Mouse (Mus musculus) G1E (cell line): ENCODE data around the gene Plekha7. TPM values are rescaled to one million over a fixed set of nuclear protein-coding genes. Genes with fewer than 3 reads are reported as not detected.

ENCODE experiments used
- ATAC-seq: 2 replicates; pipeline ENCODE4 v1.8.0; 2016; ENCODE audit warnings: mild to moderate bottlenecking; ENCODE audit not compliant: insufficient number of reproducible peaks, poor library complexity, low FRiP score, severe bottlenecking; ENCODE audit errors: extremely low read depth
- DNase-seq: peaks from one replicate; pipeline ENCODE4 v3.0.0; 2012; ENCODE audit warnings: low spot score
- H3K27me3 ChIP-seq: 2 replicates; pipeline ENCODE4 v1.6.1; 2012; ENCODE audit warnings: mild to moderate bottlenecking, low read length, inconsistent platforms; ENCODE audit not compliant: insufficient read depth
- H3K36me3 ChIP-seq: replicated peaks from 2 replicates; pipeline ENCODE3; 2012; ENCODE audit warnings: mild to moderate bottlenecking, inconsistent platforms
- H3K4me1 ChIP-seq: 2 replicates; pipeline ENCODE4 v1.6.1; 2012; ENCODE audit warnings: low read depth, low read length, inconsistent platforms, mixed read lengths; ENCODE audit not compliant: insufficient read depth
- H3K4me3 ChIP-seq: 2 replicates; pipeline ENCODE4 v1.5.1; 2012; ENCODE audit warnings: low read depth, mild to moderate bottlenecking, inconsistent platforms, low read length, moderate library complexity, mixed read lengths
- H3K9me3 ChIP-seq: replicated peaks from 2 replicates; pipeline ENCODE4 v1.6.1; 2012; ENCODE audit warnings: inconsistent platforms
- CTCF ChIP-seq: IDR thresholded peaks from 2 replicates; pipeline ENCODE4 v1.5.1; 2012; ENCODE audit warnings: low read depth, low read length, inconsistent platforms, mixed read lengths
- GATA1 ChIP-seq: IDR thresholded peaks from 2 replicates; pipeline ENCODE4 v1.6.1; 2012; ENCODE audit warnings: borderline replicate concordance, low read length, inconsistent platforms, mixed read lengths
- GATA2 ChIP-seq: IDR thresholded peaks from 2 replicates; pipeline ENCODE4 v1.6.1; 2012; ENCODE audit warnings: low read depth, low read length, inconsistent platforms, borderline replicate concordance
- POLR2AphosphoS5 ChIP-seq: IDR thresholded peaks from 2 replicates; pipeline ENCODE4 v1.6.1; 2012; ENCODE audit warnings: low read depth, low read length, inconsistent platforms; ENCODE audit not compliant: insufficient replicate concordance
- TAL1 ChIP-seq: conservative IDR thresholded peaks from 2 replicates; pipeline ENCODE4 v1.6.1; 2012; ENCODE audit warnings: low read depth, low read length, inconsistent platforms, mixed read lengths
- polyA plus RNA-seq: library from polyadenylated mRNA; stranded (reverse); fragments of >175 nt; gene quantifications from 2 replicates; pipeline ENCODE4 v1.2.3, GENCODE M21; 2012
- total RNA-seq, 2 experiments: library from RNA; stranded (forward) in 1 of 2; stranded (reverse) in 1 of 2; fragments of 200-1000 nt in 1 of 2; fragments of >200 nt in 1 of 2; fragmentation: Nextera tagmentation in 1 of 2; gene quantifications; 2 replicates each; pipeline ENCODE4 v1.2.3; 2014 to 2017

The Plekha7 gene
- total and polyA plus RNA-seq, 3 experiments = 10.1 to 33.4 (median 18.5) TPM

GRCm38 (mm10) chr7:116132078-116132477 is 176.1 kb downstream of the Plekha7 start:
- H3K4me3 ChIP-seq = no peak overlapping the region
- TF ChIP-seq POLR2AphosphoS5 = no peak
- peak; percentile 62 for TF ChIP-seq CTCF
- no peaks in the 10 kb centered on the region for H3K27me3 ChIP-seq
- H3K9me3 ChIP-seq = no peaks in the 10 kb centered on the region
- H3K36me3 ChIP-seq = peaks cover 85% of the 10 kb centered on the region
- peak; percentile 43 for DNase-seq
- ATAC-seq = peak; percentile 12; the same call in 1 of the 2 replicates
- H3K4me1 ChIP-seq = no peaks in the 10 kb centered on the region

GRCm38 (mm10) chr7:116131390-116131789 is 176.8 kb downstream of the Plekha7 start:
- Histone ChIP-seq H3K4me3 (no peak overlapping the region), H3K4me1 (no peaks in the 10 kb centered on the region), H3K9me3 (no peaks in the 10 kb centered on the region), H3K36me3 (peaks cover 85% of the 10 kb centered on the region), H3K27me3 (no peaks in the 10 kb centered on the region)
- TF ChIP-seq GATA1 = no peak
- no peak for TF ChIP-seq GATA2
- no peak for TF ChIP-seq TAL1
- no peak for TF ChIP-seq POLR2AphosphoS5
- no peak for TF ChIP-seq CTCF
- DNase-seq = no peak
- no peak for ATAC-seq

- Histone ChIP-seq H3K9me3 (no peaks in the 10 kb centered on the region), H3K4me3 (no peak overlapping the region), H3K4me1 (no peaks in the 10 kb centered on the region), H3K27me3 (no peaks in the 10 kb centered on the region), H3K36me3 (peaks cover 84% of the 10 kb centered on the region)
- DNase-seq = no peak
- ATAC-seq = no peak
- TF ChIP-seq CTCF = no peak
- no peak for TF ChIP-seq GATA1
- no peak for TF ChIP-seq TAL1
- TF ChIP-seq GATA2 = no peak
- TF ChIP-seq POLR2AphosphoS5 = no peak
Observed at GRCm38 (mm10) chr7:116129374-116129773, 178.8 kb downstream of the Plekha7 start.

- DNase-seq (no peak), ATAC-seq (no peak)
- no peak for TF ChIP-seq GATA1
- peaks cover 83% of the 10 kb centered on the region for H3K36me3 ChIP-seq
- no peaks in the 10 kb centered on the region for H3K4me1 ChIP-seq
- no peak overlapping the region for H3K4me3 ChIP-seq
- no peaks in the 10 kb centered on the region for H3K9me3 ChIP-seq
- no peaks in the 10 kb centered on the region for H3K27me3 ChIP-seq
Observed at GRCm38 (mm10) chr7:116128286-116128685, 179.9 kb downstream of the Plekha7 start.

- DNase-seq (no peak), ATAC-seq (no peak)
- Histone ChIP-seq H3K27me3 (no peaks in the 10 kb centered on the region), H3K4me3 (no peak overlapping the region), H3K36me3 (peaks cover 77% of the 10 kb centered on the region), H3K4me1 (no peaks in the 10 kb centered on the region), H3K9me3 (no peaks in the 10 kb centered on the region)
- TF ChIP-seq GATA2 (no peak), GATA1 (no peak), TAL1 (no peak), CTCF (no peak), POLR2AphosphoS5 (no peak)
Observed at GRCm38 (mm10) chr7:116127052-116127451, 181.1 kb downstream of the Plekha7 start.

- TF ChIP-seq GATA1 (no peak), TAL1 (no peak), GATA2 (no peak), CTCF (no peak), POLR2AphosphoS5 (no peak)
- no peak overlapping the region for H3K4me3 ChIP-seq
- no peaks in the 10 kb centered on the region for H3K27me3 ChIP-seq
- H3K4me1 ChIP-seq = no peaks in the 10 kb centered on the region
- ATAC-seq = no peak
- H3K9me3 ChIP-seq = no peaks in the 10 kb centered on the region
- peaks cover 70% of the 10 kb centered on the region for H3K36me3 ChIP-seq
- no peak for DNase-seq
Observed at GRCm38 (mm10) chr7:116125671-116126070, 182.5 kb downstream of the Plekha7 start.

- H3K4me1 ChIP-seq = no peaks in the 10 kb centered on the region
- no peaks in the 10 kb centered on the region for H3K27me3 ChIP-seq
- no peak overlapping the region for H3K4me3 ChIP-seq
- ATAC-seq (no peak), DNase-seq (no peak)
- H3K9me3 ChIP-seq = no peaks in the 10 kb centered on the region; the same call in 1 of the 2 replicates
- TF ChIP-seq TAL1 (no peak), GATA2 (no peak), GATA1 (no peak), POLR2AphosphoS5 (no peak), CTCF (no peak)
- H3K36me3 ChIP-seq = peaks cover 57% of the 10 kb centered on the region
Observed at GRCm38 (mm10) chr7:116124057-116124456, 184.1 kb downstream of the Plekha7 start.
